In genomic region chr9:6668001-6668969, GRCm38 (mm10) we compare ENCODE assay signal across 8 mouse cellular contexts.
A peak's percentile ranks its signal among the peaks of the same experiment; 100 is the strongest.
DNase-seq lines count a peak whose midpoint lies in the region.

No protein-coding gene starts in this region.

- DNase-seq in adrenal gland, adult 8-10 months, result peak; percentile 69
- peak; percentile 78 for DNase-seq in embryo, embryonic 10 days (ENCODE audit: low spot score)
- DNase-seq in gastrocnemius, postnatal 10 days, result peak; percentile 88
- DNase-seq in hindlimb bud, embryonic 11.5 days (ENCODE audit: extremely low spot score, low read depth, low spot score), result peak; percentile 33
- peak; percentile 56 to 62 for DNase-seq in left cerebral cortex, adult 18-20 months (ENCODE audit: low spot score in 2 of 2)
- peak; percentile 74 for DNase-seq in mesoderm, embryonic 11.5 days (ENCODE audit: low read depth, low spot score)
- DNase-seq in right cerebral cortex, postnatal 4 days, result peak; percentile 78
- DNase-seq in thymus, adult 18-20 months, result no peak

Comparison
In these comparisons a context has a peak if more than half of its experiments do, and no peak if none do; other contexts are left out.
1. DNase-seq: peak in adrenal gland, adult 8-10 months (single experiment), embryo, embryonic 10 days (single experiment), gastrocnemius, postnatal 10 days (single experiment), hindlimb bud, embryonic 11.5 days (single experiment), left cerebral cortex, adult 18-20 months (2 of 2), mesoderm, embryonic 11.5 days (single experiment) and right cerebral cortex, postnatal 4 days (single experiment); none in thymus, adult 18-20 months (0 of 2).